Mouse (Mus musculus) hindbrain, embryonic 16.5 days (tissue): ENCODE data around the gene Wdr70. TPM values are rescaled to one million over a fixed set of nuclear protein-coding genes. Genes with fewer than 3 reads are reported as not detected.

Experiments used
- ATAC-seq: fragments of 200-750 bp; cut with Nextera tagmentation; 2 replicates; pipeline ENCODE4 v1.8.0; 2017; ENCODE audit warnings: moderate TSS enrichment, moderate library complexity
- H3K27ac ChIP-seq: fragments of 300-500 bp; sonication (generic); 2 replicates; pipeline ENCODE4 v1.5.1; 2014; ENCODE audit warnings: low read depth, mild to moderate bottlenecking, control low read depth, low read length, moderate library complexity
- H3K27me3 ChIP-seq: fragments of 300-500 bp; sonication (generic); replicated peaks from 2 replicates; pipeline ENCODE4 v1.6.1; 2014; ENCODE audit warnings: low read length; ENCODE audit not compliant: control insufficient read depth, insufficient read depth
- H3K36me3 ChIP-seq: fragments of 300-500 bp; sonication (generic); 2 replicates; pipeline ENCODE4 v1.6.1; 2014; ENCODE audit warnings: mild to moderate bottlenecking, low read length, moderate library complexity, mixed read lengths; ENCODE audit not compliant: control insufficient read depth, insufficient read depth
- H3K4me1 ChIP-seq: fragments of 300-500 bp; sonication (generic); 2 replicates; pipeline ENCODE4 v1.6.1; 2014; ENCODE audit warnings: low read depth, low read length; ENCODE audit not compliant: control insufficient read depth, insufficient read depth
- H3K4me2 ChIP-seq: fragments of 300-500 bp; sonication (generic); 2 replicates; pipeline ENCODE4 v1.6.1; 2014; ENCODE audit warnings: mild to moderate bottlenecking, low read length, control low read depth, moderate library complexity
- H3K4me3 ChIP-seq: fragments of 300-500 bp; sonication (generic); 2 replicates; pipeline ENCODE4 v1.5.1; 2014; ENCODE audit warnings: mild to moderate bottlenecking, low read length, control low read depth, moderate library complexity
- H3K9ac ChIP-seq: fragments of 300-500 bp; sonication (generic); 2 replicates; pipeline ENCODE4 v1.6.1; 2014; ENCODE audit warnings: low read depth, mild to moderate bottlenecking, control low read depth, low read length, moderate library complexity
- H3K9me3 ChIP-seq: fragments of 300-500 bp; sonication (generic); 2 replicates; pipeline ENCODE4 v1.6.1; 2014; ENCODE audit warnings: mild to moderate bottlenecking, low read length, moderate library complexity; ENCODE audit not compliant: control insufficient read depth
- WGBS: fragments of 180-500 bp; shearing (Covaris S2); extraction: QIAGEN DNeasy Blood & Tissue Kit; methylation state at CpG from one replicate; pipeline ENCODE4 v1.1.7; 2014; 5-methylcytosine and 5-hydroxymethylcytosine counted together
- polyA plus RNA-seq: library from polyadenylated mRNA; unstranded; fragments of >200 nt; fragmentation: Nextera tagmentation; extraction: Ambion mirVana; gene quantifications from 2 replicates; pipeline ENCODE4 v1.2.1, GENCODE M21; 2015

Gene Wdr70
- polyA plus RNA-seq, 1 experiment from 2014 or later, result 71.3 TPM

DNA sequence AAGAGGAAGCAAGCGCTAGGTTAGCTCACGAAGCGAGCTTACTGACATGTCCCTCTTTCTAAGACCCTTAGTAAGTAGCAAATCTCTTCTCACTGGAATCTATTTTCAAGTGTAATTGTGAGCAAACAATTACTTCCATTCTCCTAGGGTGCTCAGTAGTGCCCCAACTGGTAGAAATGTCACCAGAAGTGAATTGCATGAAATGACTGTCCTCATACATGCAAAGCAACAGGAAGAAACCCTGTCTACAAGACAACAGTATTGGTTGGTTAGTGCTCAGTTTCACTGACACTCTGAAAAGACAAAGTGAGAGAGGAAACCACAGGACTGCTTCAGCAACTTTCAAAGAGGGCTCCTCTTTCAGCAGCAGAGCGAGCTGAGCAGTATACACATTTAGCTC, 173.6 kb downstream of the Wdr70 start:
- Histone ChIP-seq H3K4me3 (no peak overlapping the region), H3K9me3 (no peaks in the 10 kb centered on the region), H3K4me2 (no peak overlapping the region), H3K27me3 (no peaks in the 10 kb centered on the region), H3K4me1 (no peaks in the 10 kb centered on the region), H3K27ac (no peak overlapping the region), H3K36me3 (no peaks in the 10 kb centered on the region), H3K9ac (no peak overlapping the region)
- ATAC-seq, result no peak
- 95% methylated on average over 4 of the region's 4 CpGs for WGBS

GRCm38 (mm10) chr15:7923281-7923680, 175.7 kb downstream of the Wdr70 start:
- no peaks in the 10 kb centered on the region for H3K36me3 ChIP-seq
- H3K27ac ChIP-seq, result no peak overlapping the region
- H3K4me3 ChIP-seq, result no peak overlapping the region
- H3K4me1 ChIP-seq, result no peaks in the 10 kb centered on the region
- 93% methylated on average over 4 of the region's 4 CpGs for WGBS
- no peak for ATAC-seq
- H3K27me3 ChIP-seq, result no peaks in the 10 kb centered on the region
- no peak overlapping the region for H3K4me2 ChIP-seq
- H3K9ac ChIP-seq, result no peak overlapping the region
- H3K9me3 ChIP-seq, result no peaks in the 10 kb centered on the region

- H3K4me3 ChIP-seq, result no peak overlapping the region
- no peaks in the 10 kb centered on the region for H3K36me3 ChIP-seq
- H3K4me1 ChIP-seq, result no peaks in the 10 kb centered on the region
- H3K27ac ChIP-seq, result no peak overlapping the region
- peak; percentile 96 for ATAC-seq
- H3K9me3 ChIP-seq, result no peaks in the 10 kb centered on the region
- WGBS, result 73% methylated on average over 14 of the region's 14 CpGs
- H3K4me2 ChIP-seq, result no peak overlapping the region
- no peak overlapping the region for H3K9ac ChIP-seq
- no peaks in the 10 kb centered on the region for H3K27me3 ChIP-seq
Observed at GRCm38 (mm10) chr15:7922291-7923037, 176.5 kb downstream of the Wdr70 start.

GRCm38 (mm10) chr15:7921124-7921523, 177.9 kb downstream of the Wdr70 start:
- H3K27me3 ChIP-seq, result no peaks in the 10 kb centered on the region
- WGBS, result 90% methylated on average over 6 of the region's 6 CpGs
- H3K36me3 ChIP-seq, result no peaks in the 10 kb centered on the region
- no peak overlapping the region for H3K4me3 ChIP-seq
- H3K4me2 ChIP-seq, result no peak overlapping the region
- no peaks in the 10 kb centered on the region for H3K9me3 ChIP-seq
- ATAC-seq, result no peak
- no peak overlapping the region for H3K27ac ChIP-seq
- H3K4me1 ChIP-seq, result no peaks in the 10 kb centered on the region
- H3K9ac ChIP-seq, result no peak overlapping the region

- 59% methylated on average over 5 of the region's 5 CpGs for WGBS
Observed at GRCm38 (mm10) chr15:7906491-7907035, 192.4 kb downstream of the Wdr70 start.

DNA sequence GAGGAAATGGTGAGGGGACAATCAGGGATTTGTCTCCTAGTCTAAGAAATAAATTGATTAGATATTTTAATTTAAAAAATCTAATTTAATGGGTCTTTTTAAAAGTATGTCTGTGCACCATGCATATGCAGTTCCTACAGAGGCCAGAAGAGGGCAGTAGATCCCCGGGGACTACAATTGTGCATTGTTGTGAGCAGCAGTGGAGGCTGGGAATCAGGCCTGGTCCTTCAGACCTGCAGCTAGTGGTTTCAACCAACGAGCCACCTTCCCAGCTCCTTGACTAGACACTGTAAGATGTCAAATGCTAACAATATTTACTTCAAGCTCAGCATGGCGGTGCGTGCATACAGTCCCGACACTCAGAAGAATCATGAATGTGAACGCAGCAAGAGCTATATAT, 199.7 kb downstream of the Wdr70 start:
- no peaks in the 10 kb centered on the region; the same call in 1 of the 2 replicates for H3K9me3 ChIP-seq
- H3K4me3 ChIP-seq, result no peak overlapping the region
- no peak overlapping the region for H3K4me2 ChIP-seq
- no peak for ATAC-seq
- H3K9ac ChIP-seq, result no peak overlapping the region
- H3K4me1 ChIP-seq, result no peaks in the 10 kb centered on the region
- no peak overlapping the region for H3K27ac ChIP-seq
- no peaks in the 10 kb centered on the region for H3K27me3 ChIP-seq
- 96% methylated on average over 6 of the region's 6 CpGs for WGBS
- no peaks in the 10 kb centered on the region for H3K36me3 ChIP-seq

More at GRCm38 (mm10) chr15:7906491-7907035, 192.4 kb downstream of the Wdr70 start:
- no peak overlapping the region for H3K4me3 ChIP-seq
- H3K4me1 ChIP-seq, result no peaks in the 10 kb centered on the region
- no peak overlapping the region for H3K4me2 ChIP-seq
- 0 out of 2 replicates have a peak, but pooled peaks cover 3% of the 10 kb centered on the region for H3K9me3 ChIP-seq
- no peak overlapping the region for H3K27ac ChIP-seq
- peak; percentile 70 for ATAC-seq
- no peak overlapping the region for H3K9ac ChIP-seq
- H3K27me3 ChIP-seq, result no peaks in the 10 kb centered on the region
- H3K36me3 ChIP-seq, result peaks cover 3% of the 10 kb centered on the region; the same call in 1 of the 2 replicates

DNA sequence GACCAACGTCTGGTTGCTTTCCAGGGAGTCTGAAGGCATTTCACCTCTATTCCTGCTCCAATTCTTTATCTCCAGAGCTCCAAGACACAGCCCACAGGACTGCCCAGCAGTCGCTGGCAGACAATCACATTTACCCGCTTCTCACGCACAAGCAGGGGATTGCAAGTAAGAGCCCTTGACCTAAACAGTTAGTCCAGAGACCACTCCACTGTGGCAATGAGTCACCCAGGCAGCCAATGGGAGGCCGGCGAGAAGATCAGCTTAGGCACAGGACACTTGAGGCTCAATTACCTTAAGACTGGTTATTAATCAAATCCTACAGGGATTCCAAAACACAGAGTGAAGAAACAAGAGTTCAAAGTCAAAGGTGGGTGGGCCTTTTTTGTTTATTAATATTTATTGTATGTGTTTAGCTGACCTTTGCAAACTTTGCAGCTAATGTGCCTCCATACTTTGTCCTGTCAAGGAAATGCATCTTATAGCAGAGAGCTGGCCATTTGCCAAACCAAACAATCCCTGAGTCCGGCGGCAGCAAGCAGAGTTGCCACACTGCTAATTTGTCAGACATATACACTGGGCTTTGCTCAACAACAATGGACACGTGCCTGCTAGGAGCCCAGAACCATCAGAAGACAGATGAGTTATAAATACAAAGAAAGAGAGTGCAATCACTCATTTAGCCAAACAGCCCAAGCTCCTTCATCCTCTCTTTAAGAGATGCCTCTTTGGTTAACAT, 207.3 kb downstream of the Wdr70 start:
- no peaks in the 10 kb centered on the region; the same call in 1 of the 2 replicates for H3K36me3 ChIP-seq
- 42% methylated on average over 9 of the region's 9 CpGs for WGBS
- H3K4me3 ChIP-seq, result no peak overlapping the region
- H3K9me3 ChIP-seq, result no peaks in the 10 kb centered on the region
- no peak overlapping the region for H3K27ac ChIP-seq
- H3K4me1 ChIP-seq, result peaks cover 3% of the 10 kb centered on the region; the same call in 1 of the 2 replicates
- ATAC-seq, result no peak
- no peak overlapping the region for H3K4me2 ChIP-seq
- H3K27me3 ChIP-seq, result no peaks in the 10 kb centered on the region
- no peak overlapping the region for H3K9ac ChIP-seq

GRCm38 (mm10) chr15:7890286-7890685, 208.7 kb downstream of the Wdr70 start:
- 88% methylated on average over 5 of the region's 5 CpGs for WGBS
- Histone ChIP-seq H3K4me1 (peaks cover 3% of the 10 kb centered on the region; the same call in 1 of the 2 replicates), H3K9me3 (no peaks in the 10 kb centered on the region), H3K27ac (no peak overlapping the region), H3K4me3 (no peak overlapping the region), H3K4me2 (no peak overlapping the region), H3K9ac (no peak overlapping the region), H3K27me3 (no peaks in the 10 kb centered on the region), H3K36me3 (no peaks in the 10 kb centered on the region; the same call in 1 of the 2 replicates)
- no peak for ATAC-seq

DNA sequence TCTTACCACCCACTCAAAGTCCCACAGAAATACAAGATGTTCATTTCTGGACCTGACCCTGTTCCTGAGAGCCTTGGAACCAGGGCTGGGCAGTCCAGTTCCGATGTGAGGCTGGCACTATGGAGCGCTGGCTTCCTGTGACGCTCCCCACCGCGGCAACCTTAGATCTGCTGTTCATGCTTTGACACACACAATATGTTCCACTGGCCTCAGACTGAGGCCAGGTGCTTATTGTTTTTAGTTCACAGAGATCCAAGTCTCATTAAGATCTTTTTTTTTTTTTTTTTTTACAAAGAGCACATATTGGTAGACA, 209.7 kb downstream of the Wdr70 start:
- no peak overlapping the region for H3K27ac ChIP-seq
- H3K4me2 ChIP-seq, result no peak overlapping the region
- H3K4me1 ChIP-seq, result peaks cover 3% of the 10 kb centered on the region; the same call in 1 of the 2 replicates
- no peaks in the 10 kb centered on the region for H3K27me3 ChIP-seq
- H3K9ac ChIP-seq, result no peak overlapping the region
- no peak for ATAC-seq
- no peaks in the 10 kb centered on the region; the same call in 1 of the 2 replicates for H3K36me3 ChIP-seq
- WGBS, result 72% methylated on average over 5 of the region's 5 CpGs
- no peak overlapping the region for H3K4me3 ChIP-seq
- no peaks in the 10 kb centered on the region for H3K9me3 ChIP-seq
